Mouse (Mus musculus) intestine, embryonic 14.5 days (tissue): ENCODE results near the gene Arl6ip5. TPM values are rescaled to one million over a fixed set of nuclear protein-coding genes. Genes with fewer than 3 reads are reported as not detected.

Experiments
- ATAC-seq: fragments of 200-750 bp; cut with Nextera tagmentation; replicated peaks from 2 replicates; pipeline ENCODE4 v1.8.0; 2017; ENCODE audit warnings: low read depth, moderate number of reproducible peaks, moderate TSS enrichment, moderate library complexity; ENCODE audit not compliant: low FRiP score, low TSS enrichment
- DNase-seq: peaks from one replicate; pipeline ENCODE4 v3.0.0-alpha.2; 2018; ENCODE audit warnings: low spot score
- H3K27ac ChIP-seq: fragments of 300-500 bp; sonication (generic); 2 replicates; pipeline ENCODE4 v1.5.1; 2014; ENCODE audit warnings: low read depth, mild to moderate bottlenecking, control low read depth
- H3K27me3 ChIP-seq: fragments of 300-500 bp; sonication (generic); replicated peaks from 2 replicates; pipeline ENCODE4 v1.6.1; 2014; ENCODE audit warnings: low read length, control low read depth; ENCODE audit not compliant: control insufficient read depth, insufficient read depth
- H3K36me3 ChIP-seq: fragments of 300-500 bp; sonication (generic); 2 replicates; pipeline ENCODE4 v1.6.1; 2014; ENCODE audit warnings: low read length, control low read depth; ENCODE audit not compliant: control insufficient read depth, insufficient read depth
- H3K4me1 ChIP-seq: fragments of 300-500 bp; sonication (generic); replicated peaks from 2 replicates; pipeline ENCODE4 v1.6.1; 2014; ENCODE audit warnings: low read length, control low read depth, mixed read lengths; ENCODE audit not compliant: control insufficient read depth, insufficient read depth
- H3K4me2 ChIP-seq: fragments of 300-500 bp; sonication (generic); 2 replicates; pipeline ENCODE4 v1.6.1; 2014; ENCODE audit warnings: low read length
- H3K4me3 ChIP-seq: fragments of 300-500 bp; sonication (generic); 2 replicates; pipeline ENCODE4 v1.5.1; 2014; ENCODE audit warnings: low read depth, low read length, control low read depth, mixed read lengths
- H3K9ac ChIP-seq: fragments of 300-500 bp; sonication (generic); 2 replicates; pipeline ENCODE4 v1.6.1; 2014; ENCODE audit warnings: mild to moderate bottlenecking, low read length
- H3K9me3 ChIP-seq: fragments of 300-500 bp; sonication (generic); 2 replicates; pipeline ENCODE4 v1.6.1; 2016; ENCODE audit warnings: low read length, control low read depth; ENCODE audit not compliant: control insufficient read depth
- WGBS: fragments of 180-500 bp; shearing (Covaris S2); extraction: QIAGEN DNeasy Blood & Tissue Kit; methylation state at CpG from one replicate; pipeline ENCODE4 v1.1.7; 2014; 5-methylcytosine and 5-hydroxymethylcytosine counted together
- polyA plus RNA-seq: library from polyadenylated mRNA; unstranded; fragments of >200 nt; fragmentation: Nextera tagmentation; extraction: Ambion mirVana; gene quantifications from 2 replicates; pipeline ENCODE4 v1.2.1, GENCODE M21; 2014

Arl6ip5 gene
- polyA plus RNA-seq, 1 experiment from 2014 or later = 33.1 TPM

- Histone ChIP-seq H3K4me2 (no peak overlapping the region), H3K4me3 (no peak overlapping the region), H3K9me3 (no peaks in the 10 kb centered on the region), H3K27ac (no peak overlapping the region), H3K4me1 (no peaks in the 10 kb centered on the region), H3K27me3 (no peaks in the 10 kb centered on the region), H3K9ac (no peak overlapping the region), H3K36me3 (no peaks in the 10 kb centered on the region)
- WGBS = 71% methylated on average over 2 of the region's 2 CpGs
- ATAC-seq (no peak), DNase-seq (no peak)
Measured at GRCm38 (mm10) chr6:97272349-97272748, 61.9 kb downstream of the Arl6ip5 start.

DNA sequence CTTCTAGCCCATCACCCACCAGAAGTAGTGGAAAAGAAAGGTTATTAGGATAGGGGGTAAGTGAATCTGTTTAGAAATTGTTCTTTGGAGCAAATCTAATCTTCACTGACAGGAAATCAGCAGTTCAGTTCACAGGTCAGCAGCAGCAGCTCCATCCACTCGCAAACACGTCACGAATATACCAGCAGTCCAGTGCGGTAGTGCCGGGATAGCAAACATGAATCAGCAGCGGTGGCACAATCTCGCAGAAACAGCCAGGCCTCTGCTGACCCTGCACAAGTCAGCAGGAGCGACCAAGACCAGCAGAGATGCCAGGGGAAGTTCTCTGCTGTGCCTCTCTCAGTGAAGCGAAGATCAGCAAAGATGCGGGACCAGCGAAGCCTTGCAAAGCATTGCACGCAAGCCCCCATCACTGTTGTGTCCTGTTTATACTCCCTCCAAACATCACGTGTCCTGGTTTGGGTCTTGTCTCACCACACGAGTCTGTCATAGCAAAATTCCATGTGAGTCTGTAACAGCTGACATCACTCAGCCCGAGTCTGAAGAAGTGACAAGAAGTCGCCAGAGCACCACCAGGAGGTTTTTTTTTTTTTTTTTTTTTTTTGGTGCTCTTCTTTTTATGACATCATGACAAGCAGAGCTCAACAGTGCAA lies 62.7 kb downstream of the Arl6ip5 start:
- peaks cover 2% of the 10 kb centered on the region for H3K4me1 ChIP-seq
- H3K4me2 ChIP-seq = no peak overlapping the region
- ATAC-seq (no peak), DNase-seq (no peak)
- no peak overlapping the region for H3K4me3 ChIP-seq
- no peak overlapping the region for H3K27ac ChIP-seq
- H3K36me3 ChIP-seq = no peaks in the 10 kb centered on the region
- no peak overlapping the region for H3K9ac ChIP-seq
- no peaks in the 10 kb centered on the region for H3K9me3 ChIP-seq
- no peaks in the 10 kb centered on the region for H3K27me3 ChIP-seq
- 56% methylated on average over 16 of the region's 16 CpGs for WGBS

DNA sequence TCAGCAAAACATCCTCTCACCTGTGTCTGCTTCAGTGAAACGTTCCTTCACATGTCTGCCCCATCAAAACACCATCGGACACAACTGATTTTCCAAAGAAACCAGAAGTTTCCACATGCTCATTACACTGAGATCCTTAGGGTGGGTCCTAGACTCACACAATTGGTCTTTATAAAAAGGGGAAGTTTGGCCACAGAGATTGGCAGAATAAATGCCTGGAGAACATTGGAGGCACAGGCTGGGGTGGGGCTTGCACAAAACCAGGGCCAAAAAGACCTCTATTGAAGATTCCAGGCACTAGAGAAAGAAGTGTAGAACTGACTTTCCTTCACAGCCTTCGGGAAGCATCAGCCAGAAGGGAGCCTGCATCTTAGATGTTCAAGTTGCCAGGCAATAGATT lies 63.3 kb downstream of the Arl6ip5 start:
- Histone ChIP-seq H3K4me3 (no peak overlapping the region), H3K27me3 (no peaks in the 10 kb centered on the region), H3K4me1 (peaks cover 5% of the 10 kb centered on the region), H3K9ac (no peak overlapping the region), H3K9me3 (no peaks in the 10 kb centered on the region), H3K4me2 (no peak overlapping the region), H3K27ac (no peak overlapping the region), H3K36me3 (no peaks in the 10 kb centered on the region)
- no peak for DNase-seq
- ATAC-seq = no peak
- WGBS = 84% methylated on average over 3 of the region's 3 CpGs

DNA sequence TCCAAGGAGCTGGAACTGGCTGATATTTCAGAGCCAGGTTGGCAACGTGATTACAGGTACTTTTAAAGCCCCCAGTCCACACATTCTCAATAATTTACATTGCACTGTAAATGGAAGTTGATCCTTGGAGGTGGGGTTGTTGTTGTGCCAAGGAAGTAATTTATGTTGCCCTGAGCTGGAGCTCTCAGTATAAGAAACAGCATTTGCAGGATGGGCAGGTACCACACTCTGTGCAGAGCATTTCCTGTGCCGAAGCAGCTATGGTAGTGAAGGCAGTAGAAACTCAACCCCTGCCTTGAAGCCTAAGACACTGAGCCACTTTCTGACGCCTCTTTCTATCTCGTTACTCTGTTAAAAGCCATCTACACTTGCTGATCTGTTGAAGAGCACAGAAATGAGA lies 65.3 kb downstream of the Arl6ip5 start:
- Histone ChIP-seq H3K9ac (no peak overlapping the region), H3K4me3 (no peak overlapping the region), H3K4me1 (peaks cover 5% of the 10 kb centered on the region), H3K27ac (no peak overlapping the region), H3K4me2 (no peak overlapping the region), H3K36me3 (no peaks in the 10 kb centered on the region), H3K27me3 (no peaks in the 10 kb centered on the region), H3K9me3 (no peaks in the 10 kb centered on the region)
- no peak for DNase-seq
- no peak for ATAC-seq
- 47% methylated on average over 4 of the region's 4 CpGs for WGBS

GRCm38 (mm10) chr6:97276366-97276765 lies 65.9 kb downstream of the Arl6ip5 start:
- Histone ChIP-seq H3K36me3 (no peaks in the 10 kb centered on the region), H3K9me3 (no peaks in the 10 kb centered on the region), H3K4me3 (no peak overlapping the region), H3K4me2 (no peak overlapping the region), H3K27me3 (no peaks in the 10 kb centered on the region), H3K9ac (no peak overlapping the region), H3K4me1 (peaks cover 5% of the 10 kb centered on the region), H3K27ac (no peak overlapping the region)
- no peak for DNase-seq
- WGBS = 35% methylated on average over 4 of the region's 4 CpGs
- ATAC-seq = no peak

DNA sequence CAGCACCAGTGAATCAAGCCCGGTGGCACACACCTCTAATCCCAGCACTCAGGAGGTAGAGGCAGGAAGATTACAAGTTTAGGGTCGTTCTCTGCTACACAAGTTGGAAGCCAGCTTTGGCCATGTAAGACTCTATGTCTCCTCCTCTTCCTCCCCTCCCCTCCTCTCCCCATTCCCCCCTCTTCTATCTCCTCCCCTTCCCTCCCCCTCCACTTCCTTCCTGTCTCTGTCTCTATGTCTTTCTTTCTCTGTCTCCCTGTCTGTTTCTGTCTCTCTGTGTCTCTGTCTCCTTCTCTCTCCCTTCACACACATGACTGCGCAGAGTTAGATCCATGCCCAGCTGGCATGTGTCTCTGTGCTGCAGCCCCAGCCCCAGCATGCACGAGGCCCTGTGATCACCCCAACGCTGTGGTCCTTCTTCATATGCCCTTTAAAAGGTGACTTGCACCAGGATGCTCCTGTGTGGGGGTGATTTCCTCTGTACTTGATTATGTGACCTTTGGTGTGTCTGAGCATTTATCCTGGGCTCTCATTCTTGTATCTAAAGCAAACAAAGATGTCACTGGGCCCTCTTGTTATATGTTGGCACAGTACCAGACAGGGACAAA lies 66.5 kb downstream of the Arl6ip5 start:
- 63% methylated on average over 5 of the region's 5 CpGs for WGBS
- no peak overlapping the region for H3K9ac ChIP-seq
- H3K4me2 ChIP-seq = no peak overlapping the region
- H3K9me3 ChIP-seq = no peaks in the 10 kb centered on the region
- DNase-seq (no peak), ATAC-seq (no peak)
- no peaks in the 10 kb centered on the region for H3K36me3 ChIP-seq
- no peak overlapping the region for H3K27ac ChIP-seq
- H3K4me3 ChIP-seq = no peak overlapping the region
- peaks cover 5% of the 10 kb centered on the region for H3K4me1 ChIP-seq
- no peaks in the 10 kb centered on the region for H3K27me3 ChIP-seq

GRCm38 (mm10) chr6:97278014-97278787 lies 67.7 kb downstream of the Arl6ip5 start:
- Histone ChIP-seq H3K27me3 (no peaks in the 10 kb centered on the region), H3K9me3 (no peaks in the 10 kb centered on the region), H3K9ac (no peak overlapping the region), H3K36me3 (no peaks in the 10 kb centered on the region), H3K27ac (no peak overlapping the region), H3K4me1 (peaks cover 5% of the 10 kb centered on the region), H3K4me2 (peak overlapping the region; percentile 52), H3K4me3 (peak overlapping the region; percentile 15; the same call in 1 of the 2 replicates)
- DNase-seq (peak; percentile 79), ATAC-seq (peak; percentile 70)
- 6% methylated on average over 19 of the region's 19 CpGs for WGBS

- Histone ChIP-seq H3K27ac (no peak overlapping the region), H3K9ac (no peak overlapping the region), H3K9me3 (no peaks in the 10 kb centered on the region), H3K36me3 (no peaks in the 10 kb centered on the region), H3K4me1 (peaks cover 5% of the 10 kb centered on the region), H3K27me3 (no peaks in the 10 kb centered on the region), H3K4me3 (no peak overlapping the region), H3K4me2 (no peak overlapping the region)
- no peak for DNase-seq
- 57% methylated on average over 6 of the region's 6 CpGs for WGBS
- no peak for ATAC-seq
Measured at GRCm38 (mm10) chr6:97278878-97279277, 68.4 kb downstream of the Arl6ip5 start.
